In the genomic region with DNA sequence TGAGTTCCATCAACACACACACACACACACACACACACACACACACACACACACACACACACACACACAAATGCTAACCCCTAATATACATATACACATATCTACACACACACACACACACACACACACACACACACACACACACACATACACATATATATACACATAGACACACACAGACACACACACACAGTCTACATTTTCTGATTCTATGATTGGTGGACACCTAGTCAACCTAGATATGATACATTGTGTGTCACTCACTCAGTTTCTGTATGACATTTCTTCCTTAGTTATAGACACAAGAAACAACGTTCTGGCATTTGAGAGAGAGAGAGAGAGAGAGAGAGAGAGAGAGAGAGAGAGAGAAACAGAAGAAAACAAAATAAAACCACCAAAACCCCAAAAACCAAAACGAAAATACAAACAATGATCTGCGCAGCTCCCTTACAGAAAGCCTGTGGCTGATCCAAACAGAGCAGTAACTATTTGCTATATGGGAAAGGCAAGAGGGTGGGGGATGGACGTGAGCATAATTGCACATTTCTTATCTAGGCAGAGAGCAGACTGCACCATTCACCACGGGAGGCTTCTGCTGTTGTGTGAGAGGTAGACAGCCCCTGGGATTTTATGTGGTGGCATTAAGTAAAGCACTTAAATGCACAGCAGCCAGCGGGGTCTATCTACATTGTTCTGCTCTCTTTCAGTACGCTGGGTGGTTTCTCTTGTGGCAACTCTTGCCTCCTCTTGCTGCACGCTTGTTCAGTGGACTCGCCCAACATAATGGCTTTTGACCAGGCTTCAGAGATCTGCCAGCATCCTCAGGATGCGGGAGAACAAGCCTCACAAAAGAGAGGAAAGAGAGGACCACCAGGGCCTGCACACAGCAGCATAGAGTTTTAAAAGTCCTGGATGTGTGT, we compare ENCODE assay signal across 11 mouse cellular contexts. TPM values are rescaled to one million over a fixed set of nuclear protein-coding genes. Genes with fewer than 3 reads are reported as not detected.
DNase-seq lines count a peak whose midpoint lies in the region; ATAC-seq and TF ChIP-seq lines count a peak whose summit lies in the region.
"Had no signal": no experiment of that assay in that cellular context is flagged by ENCODE, and none has a peak within 500 bp of the region (broad histone marks: within the 10 kb centered on the region; RNA-seq: fewer than 3 reads in every experiment).

No protein-coding gene starts in this region.

- TF ChIP-seq CTCF in left cerebral cortex, adult 2 months (IDR thresholded peaks at IDR 0.05) = no peak

- 0 out of 2 replicates have a peak overlapping the region, but pooled peaks have one; percentile 0 for H3K4me2 ChIP-seq in forebrain, embryonic 15.5 days (replicated peaks)
- no peak overlapping the region for H3K4me2 ChIP-seq in midbrain, embryonic 12.5 days (replicated peaks)

- no peak overlapping the region for H3K9ac ChIP-seq in forebrain, embryonic 15.5 days (replicated peaks)
- H3K9ac ChIP-seq in midbrain, embryonic 12.5 days (replicated peaks) = no peak overlapping the region

- peak; percentile 95 for ATAC-seq in forebrain, embryonic 15.5 days (replicated peaks)
- peak; percentile 78 for ATAC-seq in midbrain, embryonic 12.5 days (ENCODE audit: low FRiP score, low read depth)

- H3K4me3 ChIP-seq in left cerebral cortex, adult 2 months = no peak overlapping the region
- H3K4me3 ChIP-seq in forebrain, embryonic 15.5 days = no peak overlapping the region
- H3K4me3 ChIP-seq in midbrain, embryonic 12.5 days = no peak overlapping the region

- no peaks in the 10 kb centered on the region for H3K27me3 ChIP-seq in forebrain, embryonic 15.5 days
- H3K27me3 ChIP-seq in midbrain, embryonic 12.5 days = no peaks in the 10 kb centered on the region

- intact Hi-C loops in left cerebral cortex, postnatal 10 days (cut with DNase I) = no loop called here
- intact Hi-C loops in left cerebral cortex, adult 2 months (cut with DNase I) = no loop called here

- H3K27ac ChIP-seq in left cerebral cortex, adult 2 months = no peak overlapping the region
- H3K27ac ChIP-seq in forebrain, embryonic 15.5 days (replicated peaks) = peak overlapping the region; percentile 50
- H3K27ac ChIP-seq in midbrain, embryonic 12.5 days (replicated peaks) = peak overlapping the region; percentile 42; the same call in 1 of the 2 replicates

- peaks cover 7% of the 10 kb centered on the region for H3K4me1 ChIP-seq in forebrain, embryonic 15.5 days
- H3K4me1 ChIP-seq in midbrain, embryonic 12.5 days = no peaks in the 10 kb centered on the region

- H3K9me3 ChIP-seq in forebrain, embryonic 15.5 days = no peaks in the 10 kb centered on the region
- H3K9me3 ChIP-seq in midbrain, embryonic 12.5 days = no peaks in the 10 kb centered on the region

- peak; percentile 13 to 22 for DNase-seq in left cerebral cortex, postnatal 10 days (ENCODE audit: extremely low spot score in 1 of 2, low spot score in 2 of 2)
- DNase-seq in left cerebral cortex, adult 2 months (ENCODE audit: extremely low spot score in 1 of 2, low spot score in 2 of 2) = no peak
- peak; percentile 36 to 46 for DNase-seq in right cerebral cortex, postnatal 10 days (ENCODE audit: low spot score in 2 of 2)
- DNase-seq in adrenal gland, postnatal 14 days = no peak
- no peak for DNase-seq in cerebellum, postnatal 36 days
- DNase-seq in heart, adult 18-20 months = no peak
- DNase-seq: liver had no signal

- 36% methylated on average over 10 of the region's 10 CpGs for WGBS in forebrain, embryonic 15.5 days
- 54% methylated on average over 10 of the region's 10 CpGs for WGBS in midbrain, embryonic 12.5 days

- H3K36me3 ChIP-seq in forebrain, embryonic 15.5 days = no peaks in the 10 kb centered on the region
- no peaks in the 10 kb centered on the region for H3K36me3 ChIP-seq in midbrain, embryonic 12.5 days

RNA-seq across cellular contexts. Expression of gene Cadps, which starts 53.8 kb away (rescaled TPM):
- 100 to 1,000 TPM; 227 to 236 TPM for total RNA-seq in left cerebral cortex, postnatal 10 days (2021)
- 100 to 1,000 TPM; 242 to 245 TPM for total RNA-seq in left cerebral cortex, adult 2 months (2021)
- polyA plus RNA-seq in forebrain, embryonic 15.5 days (2015; fragmentation: Nextera tagmentation; extraction: Ambion mirVana) = 27.2 and 33.9 TPM in 2 replicates
- 15.0 and 16.1 TPM in 2 replicates for polyA plus RNA-seq in midbrain, embryonic 12.5 days (2016; fragmentation: Nextera tagmentation; extraction: Ambion mirVana)
- total RNA-seq in adrenal gland, postnatal 14 days (2021) = 7.7 and 11.2 TPM in 2 replicates
- total RNA-seq in heart, adult 18-20 months (2021) = under 1 TPM in 1 of 2 experiments, not detected in 1; 0.15 TPM
- total RNA-seq: common myeloid progenitor, adult 5-6 weeks; megakaryocyte progenitor cell, adult 5-6 weeks had no signal

Comparison
In these comparisons a context has a peak if more than half of its experiments do, and no peak if none do; other contexts are left out.
1. DNase-seq: peak in left cerebral cortex, postnatal 10 days (2 of 2) and right cerebral cortex, postnatal 10 days (2 of 2); none in left cerebral cortex, adult 2 months (0 of 2), adrenal gland, postnatal 14 days (single experiment), cerebellum, postnatal 36 days (0 of 2) and heart, adult 18-20 months (0 of 2).
2. RNA of gene Cadps, which starts 53.8 kb away (total RNA-seq): 242 to 245 TPM in left cerebral cortex, adult 2 months and 227 to 236 TPM in left cerebral cortex, postnatal 10 days; 7.7 to 11.2 TPM in adrenal gland, postnatal 14 days and 0.15 TPM in heart, adult 18-20 months; every median in the first group is over 10 times any median in the second.